Mouse (Mus musculus) heart, postnatal 0 days (tissue): ENCODE measurements around the gene Hmga2. TPM values are rescaled to one million over a fixed set of nuclear protein-coding genes. Genes with fewer than 3 reads are reported as not detected.

Source experiments
- ATAC-seq: fragments of 200-750 bp; cut with Nextera tagmentation; 2 replicates; pipeline ENCODE4 v1.8.0; 2017; ENCODE audit warnings: low read depth, moderate number of reproducible peaks, moderate library complexity; ENCODE audit not compliant: insufficient read depth
- DNase-seq: peaks from one replicate; pipeline ENCODE4 v3.0.0-alpha.2; 2016; ENCODE audit warnings: low spot score
- H3K27ac ChIP-seq: fragments of 300-500 bp; sonication (generic); 2 replicates; pipeline ENCODE4 v1.5.1; 2014; ENCODE audit warnings: low read depth, mild to moderate bottlenecking
- H3K27me3 ChIP-seq: fragments of 300-500 bp; sonication (generic); 2 replicates; pipeline ENCODE4 v1.6.1; 2014; ENCODE audit warnings: low read length, mixed read lengths; ENCODE audit not compliant: control insufficient read depth, insufficient read depth
- H3K36me3 ChIP-seq: fragments of 300-500 bp; sonication (generic); replicated peaks from 2 replicates; pipeline ENCODE4 v1.6.1; 2014; ENCODE audit warnings: low read length, mixed read lengths; ENCODE audit not compliant: control insufficient read depth, insufficient read depth
- H3K4me1 ChIP-seq: fragments of 300-500 bp; sonication (generic); 2 replicates; pipeline ENCODE4 v1.6.1; 2014; ENCODE audit warnings: antibody characterized with exemption; ENCODE audit not compliant: control insufficient read depth, insufficient read depth
- H3K4me2 ChIP-seq: fragments of 300-500 bp; sonication (generic); 2 replicates; pipeline ENCODE4 v1.6.1; 2014; ENCODE audit warnings: low read depth, mild to moderate bottlenecking, low read length, moderate library complexity
- H3K4me3 ChIP-seq: fragments of 300-500 bp; sonication (generic); 2 replicates; pipeline ENCODE4 v1.5.1; 2014; ENCODE audit warnings: low read depth, low read length
- H3K9ac ChIP-seq: fragments of 300-500 bp; sonication (generic); replicated peaks from 2 replicates; pipeline ENCODE4 v1.6.1; 2014; ENCODE audit warnings: low read depth, low read length, mixed read lengths
- H3K9me3 ChIP-seq: fragments of 300-500 bp; sonication (generic); replicated peaks from 2 replicates; pipeline ENCODE4 v1.6.1; 2016; ENCODE audit warnings: low read length; ENCODE audit not compliant: control insufficient read depth
- CTCF ChIP-seq: IDR thresholded peaks from 2 replicates; pipeline ENCODE4 v1.5.1; 2016; ENCODE audit warnings: antibody characterized with exemption, control low read depth, low read depth
- EP300 ChIP-seq: IDR thresholded peaks from 2 replicates; pipeline ENCODE4 v1.6.1; 2016; ENCODE audit warnings: antibody characterized with exemption, low read depth
- WGBS: fragments of 180-500 bp; shearing (Covaris S2); extraction: QIAGEN DNeasy Blood & Tissue Kit; methylation state at CpG from one replicate; pipeline ENCODE4 v1.1.7; 2014; 5-methylcytosine and 5-hydroxymethylcytosine counted together
- polyA plus RNA-seq: library from polyadenylated mRNA; unstranded; fragments of >200 nt; fragmentation: Nextera tagmentation; extraction: Ambion mirVana; gene quantifications from 2 replicates; pipeline ENCODE4 v1.2.1, GENCODE M21; 2015
- total RNA-seq: library from RNA; depleted of rRNA; stranded (reverse); fragments of >200 nt; gene quantifications from 2 replicates; pipeline ENCODE4 v1.2.3, GENCODE M21; 2014; ENCODE audit warnings: low replicate concordance

The Hmga2 gene
- total and polyA plus RNA-seq, 2 experiments from 2014 or later, result 0.53 to 1.0 TPM

GRCm38 (mm10) chr10:120512946-120513345 is 36.7 kb upstream of the Hmga2 start:
- DNase-seq, result peak; percentile 9
- no peaks in the 10 kb centered on the region for H3K36me3 ChIP-seq
- TF ChIP-seq EP300 (no peak), CTCF (no peak)
- no peak overlapping the region for H3K27ac ChIP-seq
- no peak overlapping the region for H3K4me3 ChIP-seq
- ATAC-seq, result no peak
- H3K4me1 ChIP-seq, result peaks cover 3% of the 10 kb centered on the region; the same call in 1 of the 2 replicates
- no peak overlapping the region for H3K4me2 ChIP-seq
- H3K27me3 ChIP-seq, result no peaks in the 10 kb centered on the region
- no peaks in the 10 kb centered on the region for H3K9me3 ChIP-seq
- no peak overlapping the region for H3K9ac ChIP-seq
- WGBS, result 52% methylated on average over 4 of the region's 4 CpGs

GRCm38 (mm10) chr10:120512121-120512520 is 35.9 kb upstream of the Hmga2 start:
- DNase-seq, result no peak
- no peak overlapping the region for H3K4me3 ChIP-seq
- 83% methylated on average over 8 of the region's 8 CpGs for WGBS
- TF ChIP-seq EP300 (no peak), CTCF (no peak)
- H3K36me3 ChIP-seq, result no peaks in the 10 kb centered on the region
- H3K27ac ChIP-seq, result no peak overlapping the region
- no peak for ATAC-seq
- H3K27me3 ChIP-seq, result no peaks in the 10 kb centered on the region
- no peaks in the 10 kb centered on the region for H3K9me3 ChIP-seq
- no peak overlapping the region for H3K4me2 ChIP-seq
- H3K4me1 ChIP-seq, result peaks cover 3% of the 10 kb centered on the region; the same call in 1 of the 2 replicates
- H3K9ac ChIP-seq, result no peak overlapping the region

DNA sequence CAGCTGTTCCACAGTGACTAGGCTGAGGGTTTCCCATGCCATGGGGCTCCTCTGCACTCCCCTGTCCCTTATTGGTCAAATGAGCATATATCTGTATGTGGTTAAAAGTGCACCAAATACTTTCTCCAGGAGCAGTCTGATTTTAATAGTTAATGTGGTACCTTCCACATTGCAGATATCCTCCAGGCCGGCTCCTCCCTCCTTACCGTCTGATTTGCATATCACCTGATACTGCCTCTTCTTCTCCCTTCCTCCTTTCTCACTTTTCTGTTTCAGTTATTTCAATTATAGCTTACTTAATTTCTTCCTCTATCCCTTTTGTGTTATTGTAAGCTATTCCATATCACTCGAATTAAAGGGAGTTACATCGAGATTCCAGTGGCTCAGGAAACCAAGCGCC is 27.7 kb upstream of the Hmga2 start:
- DNase-seq, result no peak
- 81% methylated on average over 5 of the region's 5 CpGs for WGBS

DNA sequence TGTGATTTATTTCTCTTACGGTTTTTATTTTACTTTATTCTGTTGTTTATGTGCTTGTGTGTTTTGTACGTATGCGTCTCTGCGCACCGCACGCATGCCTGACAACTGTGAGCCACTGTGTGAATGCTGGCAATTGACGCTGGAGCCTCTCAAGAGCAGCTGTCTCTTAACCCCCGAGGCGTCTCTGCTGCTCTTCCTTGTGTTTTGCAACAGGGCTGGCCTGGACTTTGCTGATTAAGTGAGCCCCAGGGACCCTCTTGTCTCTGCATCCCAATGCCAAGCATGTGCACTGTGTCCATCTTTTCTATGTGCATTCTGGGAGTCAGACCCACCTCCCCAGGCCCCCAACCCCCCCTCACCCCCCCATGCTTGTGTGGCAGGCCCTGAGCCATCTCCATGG is 24.5 kb upstream of the Hmga2 start:
- Histone ChIP-seq H3K27me3 (no peaks in the 10 kb centered on the region), H3K9ac (no peak overlapping the region), H3K36me3 (no peaks in the 10 kb centered on the region), H3K4me2 (no peak overlapping the region), H3K4me1 (no peaks in the 10 kb centered on the region), H3K9me3 (no peaks in the 10 kb centered on the region), H3K4me3 (no peak overlapping the region), H3K27ac (no peak overlapping the region)
- DNase-seq (no peak), ATAC-seq (no peak)
- 75% methylated on average over 9 of the region's 9 CpGs for WGBS
- no peak for TF ChIP-seq EP300
- no peak for TF ChIP-seq CTCF

More for the DNA sequence above, 27.7 kb upstream of the Hmga2 start:
- H3K9me3 ChIP-seq, result no peaks in the 10 kb centered on the region
- no peaks in the 10 kb centered on the region for H3K27me3 ChIP-seq
- ATAC-seq, result no peak
- H3K36me3 ChIP-seq, result no peaks in the 10 kb centered on the region
- H3K4me1 ChIP-seq, result no peaks in the 10 kb centered on the region
- no peak overlapping the region for H3K9ac ChIP-seq
- H3K4me3 ChIP-seq, result no peak overlapping the region
- TF ChIP-seq CTCF (no peak), EP300 (no peak)
- H3K27ac ChIP-seq, result no peak overlapping the region
- no peak overlapping the region for H3K4me2 ChIP-seq

DNA sequence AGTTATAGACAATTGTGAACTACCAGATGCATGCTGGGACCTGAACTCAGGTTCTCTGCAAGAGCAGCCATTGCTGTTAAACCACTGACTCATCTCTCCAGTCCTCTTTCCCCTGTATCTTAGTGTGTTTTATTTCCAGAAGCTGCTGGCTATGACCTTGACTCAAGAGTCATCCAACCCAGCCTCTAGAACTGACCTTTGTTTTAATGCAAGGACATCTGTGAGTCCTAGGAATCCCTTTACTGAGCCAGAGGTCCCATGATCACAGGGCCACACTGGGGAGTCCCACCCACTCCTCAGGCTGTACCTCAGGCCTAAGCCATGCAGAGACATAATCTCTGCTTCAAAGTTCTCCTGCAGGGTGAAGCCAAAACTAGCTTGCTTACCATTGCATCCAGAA is 21.8 kb upstream of the Hmga2 start:
- DNase-seq (no peak), ATAC-seq (no peak)
- no peak overlapping the region for H3K27ac ChIP-seq
- no peak overlapping the region for H3K9ac ChIP-seq
- H3K27me3 ChIP-seq, result no peaks in the 10 kb centered on the region
- H3K4me2 ChIP-seq, result no peak overlapping the region
- no peak overlapping the region for H3K4me3 ChIP-seq
- no peaks in the 10 kb centered on the region for H3K36me3 ChIP-seq
- no peak for TF ChIP-seq EP300
- TF ChIP-seq CTCF, result no peak
- no peaks in the 10 kb centered on the region for H3K9me3 ChIP-seq
- no peaks in the 10 kb centered on the region for H3K4me1 ChIP-seq

- ATAC-seq (no peak), DNase-seq (no peak)
- no peaks in the 10 kb centered on the region for H3K36me3 ChIP-seq
- H3K4me2 ChIP-seq, result no peak overlapping the region
- WGBS, result 88% methylated on average over 1 of the region's 1 CpGs
- no peak overlapping the region for H3K9ac ChIP-seq
- H3K4me1 ChIP-seq, result no peaks in the 10 kb centered on the region
- TF ChIP-seq EP300 (no peak), CTCF (no peak)
- no peak overlapping the region for H3K27ac ChIP-seq
- H3K27me3 ChIP-seq, result no peaks in the 10 kb centered on the region
- H3K9me3 ChIP-seq, result no peaks in the 10 kb centered on the region
- no peak overlapping the region for H3K4me3 ChIP-seq
Measured at GRCm38 (mm10) chr10:120494653-120495052, 18.4 kb upstream of the Hmga2 start.
